Mouse (Mus musculus): ENCODE measurements at regions not wholly inside any gene's neighbourhood (a gene's known extent, or its start where the extent isn't known, plus 50 kb on each side); places are given as distances from the start of the nearest gene placed in this dataset.

GRCm38 (mm10) chr15:93790531-93790930 lies 194.8 kb upstream of the Prickle1 start:
- DNase-seq (ENCODE audit: low read depth, low spot score) = no peak

GRCm38 (mm10) chr15:93789762-93790161 lies 194.1 kb upstream of the Prickle1 start:
- DNase-seq (ENCODE audit: low read depth, low spot score) = no peak

GRCm38 (mm10) chr15:93787361-93787760 lies 191.7 kb upstream of the Prickle1 start:
- no peak for DNase-seq (ENCODE audit: low read depth, low spot score)

GRCm38 (mm10) chr15:93785846-93786412 lies 190.2 kb upstream of the Prickle1 start:
- no peak for DNase-seq (ENCODE audit: low read depth, low spot score)

GRCm38 (mm10) chr15:93783736-93784135 lies 188.0 kb upstream of the Prickle1 start:
- no peak for DNase-seq (ENCODE audit: low read depth, low spot score)

GRCm38 (mm10) chr15:93775199-93775745 lies 179.6 kb upstream of the Prickle1 start:
- no peak for DNase-seq (ENCODE audit: low read depth, low spot score)

GRCm38 (mm10) chr15:93774340-93774739 lies 178.6 kb upstream of the Prickle1 start:
- DNase-seq (ENCODE audit: low read depth, low spot score) = no peak

GRCm38 (mm10) chr15:93766981-93767380 lies 171.3 kb upstream of the Prickle1 start:
- DNase-seq (ENCODE audit: low read depth, low spot score) = no peak

GRCm38 (mm10) chr15:93763047-93763446 lies 167.4 kb upstream of the Prickle1 start:
- no peak for DNase-seq (ENCODE audit: low read depth, low spot score)

- no peak for DNase-seq (ENCODE audit: low read depth, low spot score)
Observed at GRCm38 (mm10) chr15:93758204-93758836, 162.6 kb upstream of the Prickle1 start.

GRCm38 (mm10) chr15:93755989-93756388 lies 160.3 kb upstream of the Prickle1 start:
- no peak for DNase-seq (ENCODE audit: low read depth, low spot score)

- DNase-seq (ENCODE audit: low read depth, low spot score) = peak; percentile 3
Observed at GRCm38 (mm10) chr15:93751817-93752216, 156.1 kb upstream of the Prickle1 start.

GRCm38 (mm10) chr15:93750953-93751352 lies 155.3 kb upstream of the Prickle1 start:
- DNase-seq (ENCODE audit: low read depth, low spot score) = no peak

GRCm38 (mm10) chr15:93744191-93744945 lies 148.7 kb upstream of the Prickle1 start:
- no peak for DNase-seq (ENCODE audit: low read depth, low spot score)

- no peak for DNase-seq (ENCODE audit: low read depth, low spot score)
Observed at GRCm38 (mm10) chr15:93733731-93734510, 138.2 kb upstream of the Prickle1 start.

GRCm38 (mm10) chr15:93732825-93733224 lies 137.1 kb upstream of the Prickle1 start:
- no peak for DNase-seq (ENCODE audit: low read depth, low spot score)

- DNase-seq (ENCODE audit: low read depth, low spot score) = no peak
Observed at GRCm38 (mm10) chr15:93731161-93731560, 135.5 kb upstream of the Prickle1 start.

- DNase-seq (ENCODE audit: low read depth, low spot score) = no peak
Observed at GRCm38 (mm10) chr15:93715443-93715842, 119.8 kb upstream of the Prickle1 start.

GRCm38 (mm10) chr15:93713428-93713827 lies 117.7 kb upstream of the Prickle1 start:
- DNase-seq (ENCODE audit: low read depth, low spot score) = no peak

GRCm38 (mm10) chr15:93712594-93712993 lies 116.9 kb upstream of the Prickle1 start:
- DNase-seq (ENCODE audit: low read depth, low spot score) = peak; percentile 23

GRCm38 (mm10) chr15:93711150-93711784 lies 115.6 kb upstream of the Prickle1 start:
- no peak for DNase-seq (ENCODE audit: low read depth, low spot score)
